Mouse (Mus musculus) forebrain, embryonic 11.5 days (tissue): ENCODE results near the gene Gm1673. TPM values are rescaled to one million over a fixed set of nuclear protein-coding genes. Genes with fewer than 3 reads are reported as not detected.

Source experiments
- ATAC-seq: fragments of 200-750 bp; cut with Nextera tagmentation; replicated peaks from 2 replicates; pipeline ENCODE4 v1.8.0; 2017; ENCODE audit warnings: moderate TSS enrichment; ENCODE audit not compliant: low FRiP score
- DNase-seq: peaks from one replicate; pipeline ENCODE4 v3.0.0-alpha.2; 2017; ENCODE audit warnings: low spot score
- H3K27ac ChIP-seq: fragments of 300-500 bp; sonication (generic); 2 replicates; pipeline ENCODE4 v1.5.1; 2014; ENCODE audit warnings: low read depth, low read length
- H3K27me3 ChIP-seq: fragments of 300-500 bp; sonication (generic); 2 replicates; pipeline ENCODE4 v1.6.1; 2014; ENCODE audit warnings: mild to moderate bottlenecking, low read length, mixed read lengths; ENCODE audit not compliant: control insufficient read depth, insufficient read depth
- H3K36me3 ChIP-seq: fragments of 300-500 bp; sonication (generic); 2 replicates; pipeline ENCODE4 v1.6.1; 2014; ENCODE audit warnings: mild to moderate bottlenecking, low read length, moderate library complexity, mixed read lengths; ENCODE audit not compliant: control insufficient read depth, insufficient read depth
- H3K4me1 ChIP-seq: fragments of 300-500 bp; sonication (generic); replicated peaks from 2 replicates; pipeline ENCODE4 v1.6.1; 2014; ENCODE audit warnings: low read length, mixed read lengths; ENCODE audit not compliant: control insufficient read depth, insufficient read depth
- H3K4me2 ChIP-seq: fragments of 300-500 bp; sonication (generic); 2 replicates; pipeline ENCODE4 v1.6.1; 2014; ENCODE audit warnings: low read depth, mild to moderate bottlenecking, low read length, moderate library complexity, mixed read lengths; ENCODE audit not compliant: severe bottlenecking
- H3K4me3 ChIP-seq: fragments of 300-500 bp; sonication (generic); 2 replicates; pipeline ENCODE4 v1.5.1; 2014; ENCODE audit warnings: low read depth, low read length
- H3K9ac ChIP-seq: fragments of 300-500 bp; sonication (generic); 2 replicates; pipeline ENCODE4 v1.6.1; 2014; ENCODE audit warnings: low read length
- H3K9me3 ChIP-seq: fragments of 300-500 bp; sonication (generic); 2 replicates; pipeline ENCODE4 v1.6.1; 2016; ENCODE audit warnings: low read length, mixed read lengths; ENCODE audit not compliant: control insufficient read depth
- WGBS: fragments of 180-500 bp; shearing (Covaris S2); extraction: QIAGEN DNeasy Blood & Tissue Kit; methylation state at CpG from one replicate; pipeline ENCODE4 v1.1.7; 2014; 5-methylcytosine and 5-hydroxymethylcytosine counted together
- polyA plus RNA-seq: library from polyadenylated mRNA; unstranded; fragments of >200 nt; fragmentation: Nextera tagmentation; extraction: Ambion mirVana; gene quantifications from 2 replicates; pipeline ENCODE4 v1.2.1, GENCODE M21; 2014

Gm1673 gene
- polyA plus RNA-seq, 1 experiment from 2014 or later: 228 TPM

DNA sequence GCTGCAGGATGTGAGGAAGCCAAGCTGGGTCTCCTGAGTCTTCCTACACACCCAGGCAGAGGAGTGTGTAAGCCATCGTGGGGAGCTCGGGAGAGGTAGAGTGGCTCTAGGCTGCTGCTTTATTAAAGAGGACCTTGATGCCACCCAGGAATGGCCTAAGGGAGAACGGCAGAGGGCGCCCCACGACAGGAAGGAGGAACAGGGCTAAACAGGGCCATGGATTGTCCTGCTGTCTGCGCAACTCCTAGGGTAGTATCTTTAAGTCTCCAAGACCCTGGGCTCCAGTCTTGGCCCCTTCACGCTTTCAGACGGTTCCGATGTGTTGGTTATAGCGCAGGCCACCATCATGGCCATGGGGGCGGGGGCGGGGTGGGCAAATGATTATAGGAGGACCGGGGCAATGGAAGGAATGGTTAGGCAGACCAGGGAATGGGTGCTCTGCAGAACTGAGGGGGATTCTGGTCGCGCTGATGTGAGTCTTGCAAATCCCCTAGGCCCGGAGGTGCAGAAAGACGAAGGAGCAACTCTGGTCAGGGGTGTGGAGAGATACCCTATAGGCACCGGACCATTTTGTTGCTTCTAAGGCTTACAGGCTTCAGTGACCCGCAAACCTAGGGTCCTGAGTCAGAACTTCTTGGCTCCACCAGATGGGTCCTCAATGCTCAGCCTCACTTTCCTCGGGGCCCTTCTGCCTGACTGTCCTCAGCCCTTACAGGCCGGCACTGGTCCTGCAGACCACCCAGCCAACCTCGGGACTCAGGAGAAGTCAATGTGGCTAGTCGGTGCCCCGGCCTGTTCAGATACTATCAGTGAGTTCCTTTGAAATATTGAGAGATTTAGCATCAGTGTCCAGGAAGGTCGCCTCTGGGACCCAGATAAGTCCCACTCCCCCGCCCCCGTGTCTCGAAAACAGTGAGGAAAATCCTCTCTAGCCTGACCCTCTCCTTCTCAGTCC, 11.7 kb downstream of the Gm1673 start:
- H3K36me3 ChIP-seq: no peaks in the 10 kb centered on the region
- peak overlapping the region; percentile 76 for H3K9ac ChIP-seq
- 34% methylated on average over 28 of the region's 28 CpGs for WGBS
- peaks cover 9% of the 10 kb centered on the region for H3K27me3 ChIP-seq
- ATAC-seq (peak; percentile 16; the same call in 1 of the 2 replicates), DNase-seq (peak; percentile 78)
- peak overlapping the region; percentile 95 for H3K4me2 ChIP-seq
- peak overlapping the region; percentile 82 for H3K4me3 ChIP-seq
- H3K9me3 ChIP-seq: no peaks in the 10 kb centered on the region
- peaks cover 8% of the 10 kb centered on the region; the same call in 1 of the 2 replicates for H3K4me1 ChIP-seq
- peak overlapping the region; percentile 93; the same call in 1 of the 2 replicates for H3K27ac ChIP-seq

DNA sequence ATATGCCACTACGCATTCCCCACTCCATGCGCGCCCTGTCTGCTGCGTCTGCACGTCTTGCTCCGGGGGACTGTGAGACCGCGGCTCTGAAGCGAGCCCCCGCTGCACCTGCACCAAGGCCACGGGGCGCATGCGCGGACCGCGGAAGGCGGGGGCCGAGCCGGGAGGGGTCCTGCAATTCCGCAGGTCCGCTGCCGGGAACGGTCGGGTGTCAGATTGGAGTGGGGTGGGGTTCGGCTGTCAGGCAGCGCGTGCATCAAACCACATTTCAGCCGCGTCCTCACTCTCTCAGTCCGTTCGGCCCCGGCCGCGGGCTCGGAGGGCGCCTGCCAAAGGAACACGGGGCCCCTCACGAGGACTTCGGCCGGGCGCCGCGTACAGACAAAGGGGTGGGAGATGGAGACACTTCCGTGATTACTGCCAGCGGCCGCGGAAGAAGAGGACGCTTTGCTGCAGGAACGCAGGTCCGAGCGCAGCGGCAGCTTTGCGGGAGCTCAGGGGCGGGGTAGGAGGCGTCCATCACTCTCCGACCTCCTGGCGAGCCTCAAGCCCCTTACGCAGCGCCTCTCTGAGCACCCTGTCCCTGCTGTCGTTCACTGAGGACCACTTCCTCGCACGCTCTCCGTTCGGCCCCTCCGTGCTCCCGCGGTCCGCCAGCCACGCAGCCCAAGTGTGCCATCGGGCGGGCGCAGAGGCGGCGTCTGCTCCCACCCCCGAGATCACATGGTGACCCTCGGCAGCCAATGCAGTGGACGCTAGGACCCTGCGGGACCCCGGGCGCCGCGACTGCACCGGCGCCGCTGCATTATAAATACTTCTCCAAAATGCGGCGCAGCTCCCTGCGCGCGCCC, 12.8 kb downstream of the Gm1673 start, which contains the start of gene Nat8l:
Gene Nat8l, plus strand, starts transcription at position 142 of the 851 bp plus-strand sequence.
- Histone ChIP-seq H3K27ac (peak within 1 kb of the TSS; percentile 93), H3K4me3 (peak within 1 kb of the TSS; percentile 82), H3K27me3 (peaks cover 9% of the 10 kb centered on the region), H3K4me2 (peak within 1 kb of the TSS; percentile 95), H3K4me1 (peaks cover 8% of the 10 kb centered on the region; the same call in 1 of the 2 replicates), H3K36me3 (no peaks in the 10 kb centered on the region; the same call in 1 of the 2 replicates), H3K9me3 (no peaks in the 10 kb centered on the region), H3K9ac (peak within 1 kb of the TSS; percentile 76)
- DNase-seq (peak; percentile 92), ATAC-seq (peak; percentile 82)
- under 1% methylated on average over 90 of the region's 90 CpGs for WGBS

DNA sequence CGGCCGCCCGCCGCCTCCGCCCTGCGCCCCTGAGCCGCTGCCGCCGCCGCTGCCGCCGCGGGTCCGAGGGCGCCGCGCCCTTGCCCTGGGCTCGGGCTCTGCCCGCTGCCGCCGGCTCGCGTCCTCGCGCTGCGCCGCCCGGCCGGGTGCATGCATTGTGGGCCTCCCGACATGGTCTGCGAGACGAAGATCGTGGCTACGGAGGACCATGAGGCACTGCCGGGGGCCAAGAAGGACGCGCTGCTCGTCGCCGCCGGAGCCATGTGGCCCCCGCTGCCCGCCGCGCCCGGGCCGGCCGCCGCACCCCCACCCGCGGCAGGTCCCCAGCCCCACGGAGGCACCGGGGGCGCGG, 13.4 kb downstream of the Gm1673 start:
- Histone ChIP-seq H3K36me3 (peaks cover 3% of the 10 kb centered on the region; the same call in 1 of the 2 replicates), H3K27me3 (peaks cover 9% of the 10 kb centered on the region), H3K4me3 (peak overlapping the region; percentile 82), H3K9ac (peak overlapping the region; percentile 76), H3K9me3 (no peaks in the 10 kb centered on the region), H3K27ac (peak overlapping the region; percentile 93), H3K4me1 (peaks cover 8% of the 10 kb centered on the region; the same call in 1 of the 2 replicates), H3K4me2 (peak overlapping the region; percentile 95)
- under 1% methylated on average over 38 of the region's 55 CpGs for WGBS
- DNase-seq (no peak), ATAC-seq (no peak; the same call in 1 of the 2 replicates)

DNA sequence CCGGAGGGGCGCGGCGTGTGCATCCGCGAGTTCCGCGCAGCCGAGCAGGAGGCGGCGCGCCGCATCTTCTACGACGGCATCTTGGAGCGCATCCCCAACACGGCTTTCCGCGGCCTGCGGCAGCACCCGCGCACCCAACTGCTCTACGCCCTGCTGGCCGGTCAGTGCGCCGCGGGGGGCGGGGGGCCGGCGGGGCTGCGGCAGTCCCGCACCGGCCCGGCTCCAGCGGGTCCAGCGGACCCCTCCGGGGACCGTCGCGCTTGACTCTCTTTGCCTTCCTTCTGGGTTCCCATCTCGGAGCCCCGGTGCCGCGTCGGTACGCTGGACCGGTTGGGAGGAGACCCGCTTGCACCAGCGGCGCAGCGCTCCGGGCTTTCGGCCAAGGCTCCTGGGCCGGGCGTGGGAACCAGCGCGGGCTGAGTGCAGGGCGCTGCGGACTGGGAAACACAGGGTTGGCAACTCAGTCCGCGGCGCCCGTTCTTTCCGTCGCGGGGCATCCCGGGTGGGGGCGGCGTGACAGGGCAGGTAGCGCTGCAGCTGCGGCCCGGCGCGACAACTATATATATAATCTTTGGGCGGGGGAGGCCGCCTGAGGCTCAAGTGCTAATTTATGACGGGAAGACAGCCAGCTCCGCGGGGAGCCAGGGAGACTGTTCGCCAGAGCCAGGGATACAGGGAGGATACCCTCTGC, 14.0 kb downstream of the Gm1673 start:
- DNase-seq: peak; percentile 74
- peak; percentile 20; the same call in 1 of the 2 replicates for ATAC-seq
- Histone ChIP-seq H3K9ac (peak overlapping the region; percentile 76), H3K4me2 (peak overlapping the region; percentile 95), H3K27ac (peak overlapping the region; percentile 93), H3K4me1 (peaks cover 8% of the 10 kb centered on the region; the same call in 1 of the 2 replicates), H3K9me3 (no peaks in the 10 kb centered on the region), H3K4me3 (peak overlapping the region; percentile 82), H3K27me3 (peaks cover 9% of the 10 kb centered on the region), H3K36me3 (peaks cover 3% of the 10 kb centered on the region)
- under 1% methylated on average over 77 of the region's 80 CpGs for WGBS

DNA sequence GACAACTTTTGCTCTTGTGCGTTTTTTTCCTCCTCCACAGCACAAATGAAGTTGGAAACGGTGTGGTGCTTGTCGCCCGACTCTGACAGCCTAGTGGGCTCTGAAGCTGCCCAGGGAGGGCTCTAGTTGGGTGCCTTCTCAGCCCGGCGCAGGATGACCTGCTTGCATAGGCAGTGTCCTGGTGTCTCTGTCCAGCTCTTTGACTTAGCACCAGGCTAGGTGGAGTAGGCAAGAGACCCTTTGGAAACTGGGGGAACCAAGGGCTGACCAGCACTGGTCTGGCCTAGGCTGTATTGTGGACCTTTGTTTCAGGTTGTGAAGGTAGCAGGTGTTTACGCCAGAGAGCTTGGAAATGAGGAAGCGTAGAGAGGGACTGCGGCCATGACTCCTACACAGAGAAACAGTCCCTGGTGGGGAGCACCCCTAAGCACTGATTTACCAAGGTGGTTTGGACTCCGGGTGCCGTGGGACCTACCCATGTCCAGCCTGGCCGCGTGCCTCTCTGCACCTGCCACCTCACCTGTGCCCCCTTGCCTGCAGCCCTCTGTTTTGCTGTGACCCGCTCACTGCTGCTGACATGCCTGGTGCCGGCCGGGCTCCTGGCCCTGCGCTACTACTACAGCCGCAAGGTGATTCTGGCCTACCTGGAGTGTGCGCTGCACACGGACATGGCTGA, 14.7 kb downstream of the Gm1673 start:
- WGBS: 72% methylated on average over 20 of the region's 20 CpGs
- Histone ChIP-seq H3K4me2 (peak overlapping the region; percentile 95), H3K36me3 (peaks cover 3% of the 10 kb centered on the region), H3K27me3 (peaks cover 9% of the 10 kb centered on the region), H3K9ac (peak overlapping the region; percentile 76; the same call in 1 of the 2 replicates), H3K4me1 (peaks cover 8% of the 10 kb centered on the region; the same call in 1 of the 2 replicates), H3K4me3 (peak overlapping the region; percentile 82), H3K27ac (no peak overlapping the region), H3K9me3 (no peaks in the 10 kb centered on the region)
- DNase-seq (peak; percentile 52), ATAC-seq (no peak)

DNA sequence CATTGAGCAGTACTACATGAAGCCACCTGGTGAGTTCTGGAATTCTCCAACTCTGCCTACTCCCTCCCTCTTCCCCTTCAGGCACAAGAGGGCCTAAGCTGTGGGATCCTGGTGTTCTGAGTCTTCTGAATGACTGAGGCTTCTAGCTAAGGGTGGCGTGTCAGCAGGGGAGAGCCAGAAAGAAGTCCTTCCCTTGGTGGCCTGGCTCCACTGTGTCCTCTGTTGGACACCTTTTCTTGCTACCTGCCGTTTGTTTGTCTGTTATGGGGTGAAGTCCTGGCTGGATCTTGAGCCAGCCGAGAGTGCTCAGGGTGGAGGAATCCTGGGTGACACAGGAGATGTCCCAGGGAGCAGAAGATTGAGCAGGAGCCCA, 15.3 kb downstream of the Gm1673 start:
- Histone ChIP-seq H3K9me3 (no peaks in the 10 kb centered on the region), H3K27me3 (peaks cover 9% of the 10 kb centered on the region), H3K36me3 (peaks cover 3% of the 10 kb centered on the region), H3K4me1 (peaks cover 8% of the 10 kb centered on the region; the same call in 1 of the 2 replicates), H3K9ac (no peak overlapping the region), H3K4me2 (no peak overlapping the region), H3K4me3 (no peak overlapping the region), H3K27ac (no peak overlapping the region)
- ATAC-seq: no peak
- DNase-seq: no peak
- WGBS: 84% methylated on average over 3 of the region's 3 CpGs

DNA sequence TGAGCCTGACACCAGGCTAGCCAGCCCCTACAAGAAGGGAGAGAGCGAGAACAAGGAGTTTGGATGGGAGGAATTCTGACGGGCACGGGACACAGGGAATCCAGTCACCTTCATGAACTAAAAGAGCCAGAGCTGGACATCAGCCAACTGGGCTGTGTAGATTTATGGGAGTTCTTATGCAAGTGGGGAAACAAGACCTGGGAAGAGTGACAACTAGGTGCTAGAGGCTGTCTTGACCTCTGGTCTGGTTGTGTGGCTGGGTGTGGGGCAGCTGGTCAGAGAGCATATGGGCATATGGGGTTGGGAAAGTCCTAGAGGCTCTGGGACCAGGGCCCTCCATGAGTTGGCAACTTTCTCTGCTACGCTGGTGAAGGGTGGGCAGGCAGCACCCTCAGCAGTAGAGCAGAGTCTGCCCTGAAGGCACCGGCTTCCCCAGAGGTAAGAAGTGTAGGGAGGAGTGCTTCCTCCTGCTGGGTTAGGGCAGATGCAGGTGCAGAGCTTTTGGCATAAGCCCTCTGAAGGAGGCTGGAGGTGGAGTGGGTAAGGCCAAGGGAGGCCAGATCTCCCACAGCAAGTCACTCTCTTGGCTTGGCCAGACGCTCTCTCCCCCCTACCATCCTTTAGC, 16.3 kb downstream of the Gm1673 start:
- ATAC-seq: no peak
- Histone ChIP-seq H3K9ac (no peak overlapping the region; the same call in 1 of the 2 replicates), H3K4me1 (peaks cover 8% of the 10 kb centered on the region; the same call in 1 of the 2 replicates), H3K27ac (no peak overlapping the region), H3K36me3 (peaks cover 3% of the 10 kb centered on the region), H3K27me3 (peaks cover 7% of the 10 kb centered on the region), H3K4me3 (no peak overlapping the region), H3K4me2 (no peak overlapping the region), H3K9me3 (no peaks in the 10 kb centered on the region)
- WGBS: 93% methylated on average over 6 of the region's 6 CpGs
- no peak for DNase-seq
